Mouse (Mus musculus): ENCODE results near the gene Zfp804a. TPM values are rescaled to one million over a fixed set of nuclear protein-coding genes. Genes with fewer than 3 reads are reported as not detected.

Gene Zfp804a
- polyA plus RNA-seq, 1 experiment from 2014 or later = 12.7 TPM

DNA sequence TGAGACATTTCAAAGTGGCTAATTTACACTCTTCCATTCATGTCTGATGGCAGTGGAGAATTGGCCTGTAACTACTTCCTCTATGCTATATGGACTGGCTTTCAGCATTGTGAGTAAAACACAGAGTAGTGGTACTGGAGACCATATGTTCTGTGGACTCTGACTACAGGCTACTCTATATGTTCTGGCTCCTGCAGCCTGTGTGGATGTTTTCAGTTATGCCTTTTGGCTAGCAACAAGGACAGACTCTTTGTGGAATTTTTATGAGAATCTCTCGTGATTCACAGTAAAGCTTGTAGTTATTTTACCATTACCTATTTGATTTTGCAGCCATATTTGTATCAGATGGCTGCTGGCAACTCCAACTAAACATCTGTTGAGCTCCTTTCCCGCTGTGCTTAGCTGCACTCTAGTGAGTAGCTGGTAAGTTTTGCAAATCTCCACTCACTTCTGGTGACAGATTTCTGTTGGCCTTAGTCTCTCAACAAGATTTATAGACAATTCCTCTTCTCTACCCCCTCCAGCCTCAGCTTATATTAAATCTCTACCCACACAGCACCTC is 242.0 kb downstream of the Zfp804a start:
- no peak for ATAC-seq (ENCODE audit: low FRiP score, low read depth)
- no peak overlapping the region for H3K9ac ChIP-seq
- H3K27me3 ChIP-seq = no peaks in the 10 kb centered on the region
- no peaks in the 10 kb centered on the region for H3K9me3 ChIP-seq
- H3K36me3 ChIP-seq = no peaks in the 10 kb centered on the region
- no peaks in the 10 kb centered on the region for H3K4me1 ChIP-seq (replicated peaks)
- no peak overlapping the region for H3K27ac ChIP-seq (replicated peaks)
- H3K4me3 ChIP-seq = no peak overlapping the region
- WGBS = 79% methylated on average over 2 of the region's 2 CpGs
- no peak overlapping the region for H3K4me2 ChIP-seq
